In genomic region chr2:68862464-68863266, GRCm38 (mm10) we compare ENCODE assay signal across 8 mouse cellular contexts. TPM values are rescaled to one million over a fixed set of nuclear protein-coding genes. Genes with fewer than 3 reads are reported as not detected.
DNase-seq lines count a peak whose midpoint lies in the region; ATAC-seq and TF ChIP-seq lines count a peak whose summit lies in the region.

No protein-coding gene starts in this region.

- H3ac ChIP-seq in C2C12 (ENCODE audit: control insufficient read depth, insufficient read length, low read depth) = peak overlapping the region; percentile 67

- WGBS in forebrain, embryonic 11.5 days = 2% methylated on average over 15 of the region's 15 CpGs
- WGBS in liver, embryonic 13.5 days (ENCODE audit: insufficient replicate concordance) = 11% methylated on average over 15 of the region's 15 CpGs

- H3K4me3 ChIP-seq in C2C12 (ENCODE audit: insufficient read depth, poor library complexity, severe bottlenecking) = peak overlapping the region; percentile 85
- H3K4me3 ChIP-seq in forebrain, embryonic 11.5 days (ENCODE audit: low read depth, low read length) = peak overlapping the region; percentile 78
- peak overlapping the region; percentile 69 for H3K4me3 ChIP-seq in liver, embryonic 13.5 days (replicated peaks)

- ATAC-seq in forebrain, embryonic 11.5 days (replicated peaks; ENCODE audit: low FRiP score) = no peak
- ATAC-seq in liver, embryonic 13.5 days (ENCODE audit: low read depth) = no peak

- no peaks in the 10 kb centered on the region for H3K9me3 ChIP-seq in forebrain, embryonic 11.5 days (ENCODE audit: control insufficient read depth, low read length)
- no peaks in the 10 kb centered on the region for H3K9me3 ChIP-seq in liver, embryonic 13.5 days (replicated peaks)

- no peaks in the 10 kb centered on the region for H3K4me1 ChIP-seq in forebrain, embryonic 11.5 days (replicated peaks; ENCODE audit: control insufficient read depth, insufficient read depth, low read length)
- H3K4me1 ChIP-seq in liver, embryonic 13.5 days (replicated peaks) = peaks cover 19% of the 10 kb centered on the region

- peaks cover 65% of the 10 kb centered on the region for H3K79me2 ChIP-seq in C2C12 (ENCODE audit: control insufficient read depth, insufficient read depth)

- peaks cover 4% of the 10 kb centered on the region for H3K36me3 ChIP-seq in C2C12 (ENCODE audit: control insufficient read depth, insufficient read depth)
- no peaks in the 10 kb centered on the region for H3K36me3 ChIP-seq in forebrain, embryonic 11.5 days (ENCODE audit: control insufficient read depth, insufficient read depth, low read length)
- H3K36me3 ChIP-seq in liver, embryonic 13.5 days = no peaks in the 10 kb centered on the region

- H3K27ac ChIP-seq in forebrain, embryonic 11.5 days (ENCODE audit: low read depth, low read length) = no peak overlapping the region
- H3K27ac ChIP-seq in liver, embryonic 13.5 days = no peak overlapping the region

- DNase-seq in heart, adult 11 months = peak; percentile 52
- DNase-seq in heart, postnatal 36 days = no peak
- no peak for DNase-seq in forebrain, embryonic 11.5 days (ENCODE audit: low spot score)
- DNase-seq in liver, embryonic 13.5 days = no peak
- no peak for DNase-seq in adrenal gland, postnatal 14 days
- DNase-seq in gastrocnemius, postnatal 14 days = no peak
- no peak for DNase-seq in left cerebral cortex, adult 8-10 months (ENCODE audit: low spot score in 2 of 2)

- no peak for TF ChIP-seq CTCF in C2C12 (IDR thresholded peaks at IDR 0.05; ENCODE audit: control insufficient read depth, insufficient read depth, insufficient read length)

- peak overlapping the region; percentile 83 for H3K4me2 ChIP-seq in forebrain, embryonic 11.5 days (ENCODE audit: low read depth, low read length, severe bottlenecking)
- peak overlapping the region; percentile 92 for H3K4me2 ChIP-seq in liver, embryonic 13.5 days

- peak overlapping the region; percentile 79 for H3K9ac ChIP-seq in forebrain, embryonic 11.5 days (ENCODE audit: low read length)
- H3K9ac ChIP-seq in liver, embryonic 13.5 days = peak overlapping the region; percentile 71

- H3K27me3 ChIP-seq in C2C12 (ENCODE audit: control insufficient read depth, insufficient read depth, insufficient read length) = no peaks in the 10 kb centered on the region
- peaks cover 2% of the 10 kb centered on the region; the same call in 1 of the 2 replicates for H3K27me3 ChIP-seq in forebrain, embryonic 11.5 days (ENCODE audit: control insufficient read depth, insufficient read depth, low read length)
- H3K27me3 ChIP-seq in liver, embryonic 13.5 days = peaks cover 33% of the 10 kb centered on the region

- peaks cover 51% of the 10 kb centered on the region for H3K79me3 ChIP-seq in C2C12 (ENCODE audit: low read depth)

- intact Hi-C loops in heart, postnatal 36 days (cut with DNase I) = loop anchor here (5.0 to 10.0 kb wide), 3 partner anchors 85 to 398 kb away; no protein-coding TSS in a partner anchor
- intact Hi-C loops in gastrocnemius, postnatal 14 days (cut with DNase I; ENCODE audit: low total_unique reads) = no loop called here

TF ChIP-seq in C2C12, 6 proteins besides CTCF, POLR2A, EP300 and RAD21:
- no peak for TF ChIP-seq FOSL1 (IDR thresholded peaks at IDR 0.05; ENCODE audit: insufficient read depth, low read length, poor library complexity, severe bottlenecking)
- TF ChIP-seq MYOD1 (IDR thresholded peaks at IDR 0.05; ENCODE audit: control insufficient read depth, insufficient read length, low read depth) = no peak
- no peak for TF ChIP-seq CEBPB (IDR thresholded peaks at IDR 0.05; ENCODE audit: low read depth)
- no peak for TF ChIP-seq MAX (IDR thresholded peaks at IDR 0.05)
- TF ChIP-seq MYOG (IDR thresholded peaks at IDR 0.05; ENCODE audit: control insufficient read depth, extremely low read depth, insufficient read length) = no peak
- no peak for TF ChIP-seq USF1 (IDR thresholded peaks at IDR 0.05; ENCODE audit: low read depth)

RNA-seq across cellular contexts. Expression of gene Cers6, which starts 1.4 kb away (rescaled TPM):
- 10 to 100 TPM in 1 of 2 experiments, 1 to 10 TPM in 1; 9.1 to 12.0 TPM for total RNA-seq in heart, postnatal 36 days (2021)
- polyA plus RNA-seq in C2C12 (2012; fragmentation: generic; extraction: Trizol) = 10.3 TPM
- polyA plus RNA-seq in forebrain, embryonic 11.5 days (2014; fragmentation: Nextera tagmentation; extraction: Ambion mirVana) = 32.3 and 34.6 TPM in 2 replicates
- 3.6 and 5.8 TPM in 2 replicates for polyA plus RNA-seq in liver, embryonic 13.5 days (2015; fragmentation: Nextera tagmentation; extraction: Ambion mirVana)
- 8.4 and 8.5 TPM in 2 replicates for total RNA-seq in adrenal gland, postnatal 14 days (2021)
- 1 to 10 TPM; 3.5 to 3.8 TPM for total RNA-seq in gastrocnemius, postnatal 14 days (2021)
- 10 to 100 TPM; 54.7 to 63.1 (median 59.9) TPM for total RNA-seq in left cerebral cortex, adult 8-10 months (2022)
